Mouse (Mus musculus) spleen, embryonic (tissue): ENCODE measurements around the gene Pofut2.

Experiments
- CTCF ChIA-PET: fragments of 350-600 bp; sonication (Branson Sonifier 250); formaldehyde crosslinking; loops from one replicate; lab custom pipeline; 2022; lab: Charles Lee

The Pofut2 gene

DNA sequence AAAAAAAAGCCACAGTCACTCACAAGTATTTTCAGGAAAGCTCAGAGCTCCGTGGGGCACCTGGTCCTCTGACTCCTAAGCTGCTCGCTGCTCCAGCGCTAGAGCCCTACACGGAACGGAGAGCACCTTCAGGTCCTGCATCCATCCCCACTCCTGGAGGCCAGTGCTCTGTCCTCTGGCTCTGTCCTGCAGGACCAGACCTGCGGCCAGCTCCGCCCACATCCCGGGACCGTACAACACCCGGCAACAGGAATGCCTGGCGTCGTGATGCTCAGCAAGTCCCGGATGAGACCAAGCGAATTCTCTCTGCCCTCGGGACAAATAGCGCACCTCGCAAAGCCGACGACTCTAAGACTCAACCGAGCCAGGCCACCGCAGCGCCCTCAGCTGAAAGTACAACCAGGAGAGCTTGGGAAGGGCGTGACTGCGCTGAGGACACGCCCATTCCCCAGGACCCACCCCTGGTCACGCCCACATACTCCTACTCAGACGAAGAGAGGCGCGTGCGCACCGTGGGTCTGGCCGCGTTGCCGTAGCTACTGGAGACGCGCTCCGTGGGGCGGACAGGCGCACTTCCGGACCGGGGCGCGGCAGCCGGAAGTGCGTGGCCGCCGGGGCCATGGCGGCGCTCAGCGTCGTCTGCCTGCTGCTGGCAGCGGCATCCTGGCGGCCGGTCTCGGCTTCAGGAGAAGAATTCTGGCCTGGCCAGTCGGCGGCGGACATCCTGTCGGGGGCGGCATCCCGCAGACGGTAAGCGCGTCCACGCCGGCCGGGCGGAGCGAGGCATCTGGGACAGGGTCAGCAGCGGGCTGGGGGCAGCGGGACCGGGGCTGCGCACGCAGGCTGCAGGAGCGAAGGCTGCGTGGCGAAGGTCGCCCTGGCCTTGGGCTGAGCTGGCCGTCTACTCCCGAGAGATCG, at the start of gene Pofut2:
Pofut2 (plus strand) TSS at position 515 of the 918 bp plus-strand sequence.
- CTCF ChIA-PET = interaction anchor here (0.8 kb wide), 1 partner anchor 258 kb away, joined by 3 read pairs; no protein-coding TSS in a partner anchor

DNA sequence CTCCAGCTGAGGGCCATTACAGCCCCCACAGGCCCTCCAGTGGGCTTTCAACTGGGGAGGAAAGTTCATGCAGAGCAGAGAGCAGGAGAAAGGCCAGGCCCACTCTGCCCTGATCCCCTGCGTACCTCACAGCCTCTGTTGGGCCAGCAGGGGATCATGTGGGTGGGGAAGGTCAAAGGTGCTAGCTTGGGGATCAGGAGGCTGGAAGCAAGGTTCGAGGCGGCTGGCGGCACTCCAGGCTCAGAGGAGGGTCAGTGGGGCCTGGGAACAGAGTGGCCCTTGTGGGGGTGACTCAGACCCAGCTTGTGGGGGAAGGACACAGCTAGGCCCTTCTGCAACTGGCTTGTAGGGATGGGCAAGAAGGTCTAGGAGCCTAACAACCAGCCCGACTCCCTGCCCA, 49.8 kb upstream of the Pofut2 start:
- CTCF ChIA-PET = no interaction called here

DNA sequence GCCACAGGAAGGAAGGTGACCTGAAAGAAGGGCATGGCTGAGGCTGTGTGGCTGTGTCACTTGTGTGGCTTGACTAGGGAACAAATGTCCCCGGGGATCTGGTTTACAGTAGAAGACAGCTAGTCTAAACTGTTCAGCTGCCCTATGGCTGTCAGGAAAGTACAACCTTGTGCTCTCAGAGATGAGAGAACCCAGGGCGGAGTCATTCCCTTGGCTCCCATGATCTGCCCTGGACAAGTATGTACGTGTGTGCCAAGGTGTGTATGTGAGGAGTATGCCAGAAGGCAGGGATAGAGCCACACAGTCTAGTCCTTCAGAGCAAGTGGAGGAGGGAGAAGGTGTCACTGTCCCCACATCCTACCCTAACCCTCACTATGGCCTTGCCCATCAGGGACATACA, 48.4 kb upstream of the Pofut2 start:
- CTCF ChIA-PET = no interaction called here

DNA sequence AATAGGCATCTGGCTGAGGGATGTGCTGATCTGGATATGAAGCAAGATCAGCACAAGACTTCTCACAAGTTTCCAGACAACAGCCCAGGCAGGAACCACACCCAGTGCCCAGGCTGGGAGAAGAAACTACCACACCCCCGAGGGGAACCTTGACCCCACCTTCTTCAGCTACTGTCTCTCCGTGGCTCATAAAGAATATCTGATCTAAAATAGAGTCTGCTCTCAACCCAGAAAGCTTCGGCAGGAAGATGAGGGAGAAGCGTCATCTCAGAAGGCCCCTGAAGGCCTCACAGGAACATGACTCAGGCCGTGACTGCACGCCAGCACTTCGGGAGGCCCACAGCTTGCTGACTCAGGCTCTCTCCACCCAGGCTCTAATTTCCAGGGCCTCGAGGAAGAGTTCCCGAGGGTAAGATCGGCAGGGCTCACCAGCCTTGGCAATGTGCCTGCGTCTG, 47.9 kb upstream of the Pofut2 start:
- CTCF ChIA-PET = no interaction called here

DNA sequence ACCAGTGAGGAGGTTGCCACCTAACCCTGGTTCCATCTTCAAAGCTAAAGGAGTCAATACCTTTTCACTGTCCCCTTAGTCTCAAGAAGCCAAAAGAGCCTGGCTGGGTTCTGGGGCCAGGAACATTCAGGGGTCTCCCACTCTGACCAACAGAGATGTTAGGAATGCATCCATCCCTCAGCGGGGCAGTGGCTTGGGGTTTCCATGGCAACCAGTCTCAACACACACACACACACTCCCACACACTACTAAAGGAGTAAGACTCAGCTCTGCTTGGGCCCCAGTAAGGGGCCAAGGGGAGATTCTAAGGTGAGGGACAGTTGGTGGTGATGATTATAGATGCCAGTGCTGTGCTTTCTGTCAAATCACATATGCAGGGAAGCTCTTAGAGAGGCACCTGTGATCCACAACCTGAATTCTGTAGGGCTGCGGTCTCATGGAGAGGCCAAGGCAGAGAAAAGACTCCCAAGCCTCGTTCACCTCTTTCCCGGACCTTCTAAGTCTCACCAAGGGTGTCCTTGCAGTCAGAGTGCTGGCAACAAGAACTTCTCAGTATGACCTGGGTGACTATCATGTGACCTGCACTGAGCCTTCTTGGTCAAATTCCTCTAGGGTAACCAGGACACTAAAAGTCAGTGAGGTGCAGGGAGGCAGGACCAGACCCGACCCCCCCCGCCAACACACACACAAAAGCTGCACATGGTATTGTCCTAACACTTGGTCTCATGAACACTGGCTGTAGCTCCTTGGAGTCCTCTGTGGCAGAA, 46.5 kb upstream of the Pofut2 start:
- CTCF ChIA-PET = no interaction called here

DNA sequence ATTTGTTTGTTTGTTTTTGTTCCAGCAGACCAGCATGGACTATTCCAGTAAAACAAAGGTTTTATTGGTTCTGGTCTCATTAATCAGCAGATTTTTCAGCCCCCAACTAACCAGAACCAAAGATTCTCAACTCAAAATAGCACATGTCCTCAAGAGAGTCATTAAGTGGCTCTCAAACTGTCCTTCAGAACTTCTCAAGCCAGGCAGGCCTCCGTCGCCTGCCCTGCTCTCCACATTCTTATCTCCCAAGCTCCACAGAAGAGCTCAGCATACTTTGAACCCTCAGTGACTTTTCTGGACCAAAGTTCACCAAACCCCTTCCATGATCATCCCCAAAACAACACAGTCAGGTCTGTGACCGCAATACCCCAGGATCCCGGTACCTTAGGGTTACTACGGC, 45.5 kb upstream of the Pofut2 start:
- CTCF ChIA-PET = no interaction called here

DNA sequence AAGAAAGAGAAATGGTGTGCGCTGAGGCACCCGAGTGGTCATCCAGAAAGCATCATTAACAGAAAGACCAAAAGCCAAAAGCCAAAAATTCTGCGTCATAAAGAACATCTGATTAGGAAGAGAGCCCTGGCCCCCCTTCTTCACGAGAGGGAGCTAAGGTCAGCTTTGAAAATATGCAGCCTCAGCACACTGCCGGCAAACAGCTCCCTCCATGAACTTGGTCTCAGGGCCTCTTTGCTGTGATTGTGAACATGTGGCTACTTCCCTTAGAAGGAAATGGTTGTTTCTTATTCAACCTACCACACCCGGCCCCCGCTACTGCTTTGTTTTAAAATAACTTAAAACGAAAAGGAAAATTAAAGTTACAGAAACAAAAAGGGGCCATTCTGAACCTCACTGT, 44.4 kb upstream of the Pofut2 start:
- CTCF ChIA-PET = no interaction called here

DNA sequence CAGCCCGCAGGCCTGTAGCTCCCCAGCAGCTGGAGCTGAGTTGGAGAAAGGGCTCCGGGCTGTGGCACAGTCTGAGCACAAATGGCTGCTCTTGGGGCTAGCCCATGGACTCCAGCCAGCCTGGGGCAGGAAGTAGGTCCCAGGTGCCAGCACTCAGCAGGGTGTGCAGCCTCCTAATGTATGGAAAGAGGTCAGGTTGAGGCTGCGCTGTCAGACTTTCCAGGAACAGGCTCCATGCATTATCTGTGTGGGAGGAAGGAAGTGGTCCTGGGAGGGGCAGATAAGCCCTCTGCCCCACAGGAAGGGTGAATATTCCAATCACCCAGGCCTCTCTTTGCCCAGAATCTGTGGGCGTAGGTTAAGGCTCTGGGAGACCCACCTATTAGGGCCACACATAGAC, 43.4 kb upstream of the Pofut2 start:
- CTCF ChIA-PET = no interaction called here

DNA sequence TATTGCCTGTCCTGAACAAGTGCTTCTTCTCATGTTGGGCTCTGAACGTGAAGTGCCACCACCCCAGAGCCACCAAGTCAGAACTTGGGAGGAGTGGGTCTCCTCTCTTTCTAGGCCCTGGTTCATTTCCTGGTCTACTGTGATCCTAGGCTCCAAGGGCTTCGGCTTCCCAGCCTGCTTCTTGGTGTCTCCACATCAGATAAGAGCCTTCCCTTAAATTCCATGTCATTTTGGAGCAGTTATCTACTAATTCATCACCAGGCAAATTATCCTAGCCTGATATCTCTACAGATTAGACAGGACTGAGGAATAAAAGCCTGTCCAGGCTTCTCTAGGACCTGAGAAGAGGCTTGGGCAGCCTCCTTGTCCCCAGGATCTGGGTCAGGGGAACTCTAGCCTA, 42.7 kb upstream of the Pofut2 start:
- CTCF ChIA-PET = no interaction called here

DNA sequence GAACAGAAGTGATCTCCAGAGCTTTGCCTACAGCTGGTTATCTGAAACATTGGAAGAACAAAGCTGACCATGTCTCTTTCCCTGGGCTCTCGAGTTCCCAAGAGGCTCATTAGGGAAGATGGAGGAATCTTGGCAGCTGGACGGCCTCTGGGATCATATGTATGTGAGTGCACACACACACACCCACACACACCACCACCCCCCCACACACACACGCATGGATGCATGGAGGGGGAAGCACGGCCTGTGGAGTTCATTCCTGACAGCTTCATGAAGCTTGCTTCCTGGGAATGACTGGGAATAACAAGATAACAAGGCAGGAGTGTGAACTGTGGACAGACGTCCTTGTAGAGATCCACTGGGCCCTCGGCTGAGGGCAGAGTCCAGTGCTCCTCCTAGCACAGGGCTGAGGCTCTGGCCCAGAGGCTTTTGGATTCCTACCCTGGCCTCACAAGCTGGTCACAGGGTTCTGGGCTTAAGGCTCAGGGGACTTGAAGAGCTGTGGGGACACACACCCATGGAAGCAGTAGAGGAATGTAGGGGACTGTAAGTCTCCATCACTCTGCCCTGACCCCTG, 41.8 kb upstream of the Pofut2 start:
- CTCF ChIA-PET = no interaction called here

DNA sequence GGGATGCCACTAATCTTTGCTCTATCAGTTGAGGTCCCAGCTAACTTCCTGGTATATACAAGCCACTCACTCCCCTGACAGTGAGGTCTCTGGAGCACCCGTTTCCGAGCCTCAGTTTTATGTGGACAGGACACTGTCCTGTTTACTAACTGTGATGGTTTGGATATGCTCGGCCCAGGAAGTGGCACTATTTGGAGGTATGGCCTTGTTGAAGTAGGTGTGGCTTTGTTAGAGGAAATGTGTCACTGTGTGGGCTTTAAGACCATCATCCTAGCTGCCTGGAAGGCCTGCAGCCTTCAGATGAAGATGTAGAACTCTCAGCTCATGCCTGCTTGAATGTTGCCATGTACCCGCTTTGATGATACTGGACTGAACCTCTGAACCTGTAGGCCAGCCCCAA, 41.0 kb upstream of the Pofut2 start:
- CTCF ChIA-PET = no interaction called here

DNA sequence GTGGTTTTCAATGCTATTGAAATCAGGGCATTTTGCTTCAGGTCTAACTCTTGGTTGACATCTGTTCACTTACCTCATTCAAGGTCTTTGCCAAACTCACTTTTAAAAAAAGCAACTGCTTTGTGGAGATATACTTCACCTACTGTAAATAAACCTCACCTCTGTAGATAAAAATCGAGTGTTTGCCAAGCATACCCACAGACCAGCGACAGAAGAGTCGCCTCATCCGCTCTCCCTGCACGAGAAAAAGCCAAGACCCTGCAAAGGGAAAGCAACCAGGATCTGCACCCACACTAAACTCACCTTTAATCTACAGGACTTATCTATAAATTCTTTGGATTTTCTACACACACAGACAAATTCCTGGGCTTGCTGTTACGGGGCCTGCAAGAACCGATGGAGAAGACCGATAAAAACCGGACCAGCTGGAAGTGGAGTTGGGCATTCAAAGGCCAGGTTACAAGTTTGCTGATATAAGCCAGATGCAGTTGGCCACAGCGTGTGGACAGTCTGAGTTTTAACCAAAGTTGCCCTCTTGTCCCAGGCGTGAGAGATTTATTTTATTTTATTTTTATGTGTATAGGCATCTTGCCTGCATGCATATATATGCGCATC, 39.5 kb upstream of the Pofut2 start:
- CTCF ChIA-PET = no interaction called here

DNA sequence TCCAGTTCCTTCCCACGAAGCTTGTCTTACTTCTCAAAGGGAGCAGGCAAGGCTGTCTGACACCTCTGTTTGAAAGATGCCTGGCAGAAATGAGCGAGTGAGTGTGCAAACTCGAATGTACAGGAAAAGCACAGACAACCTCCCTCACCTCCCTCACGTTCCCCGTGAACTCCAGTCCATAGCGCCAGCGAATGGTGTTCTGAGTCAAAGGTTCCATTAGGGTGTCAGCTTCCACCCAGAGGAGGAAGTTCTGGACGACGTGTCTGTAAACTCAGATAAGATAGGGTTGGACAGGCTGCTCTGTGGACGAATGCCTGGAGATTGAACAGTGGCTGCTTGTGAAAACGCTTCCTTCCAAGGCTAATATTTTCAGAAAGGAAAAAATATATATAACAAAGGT, 37.9 kb upstream of the Pofut2 start:
- CTCF ChIA-PET = no interaction called here

DNA sequence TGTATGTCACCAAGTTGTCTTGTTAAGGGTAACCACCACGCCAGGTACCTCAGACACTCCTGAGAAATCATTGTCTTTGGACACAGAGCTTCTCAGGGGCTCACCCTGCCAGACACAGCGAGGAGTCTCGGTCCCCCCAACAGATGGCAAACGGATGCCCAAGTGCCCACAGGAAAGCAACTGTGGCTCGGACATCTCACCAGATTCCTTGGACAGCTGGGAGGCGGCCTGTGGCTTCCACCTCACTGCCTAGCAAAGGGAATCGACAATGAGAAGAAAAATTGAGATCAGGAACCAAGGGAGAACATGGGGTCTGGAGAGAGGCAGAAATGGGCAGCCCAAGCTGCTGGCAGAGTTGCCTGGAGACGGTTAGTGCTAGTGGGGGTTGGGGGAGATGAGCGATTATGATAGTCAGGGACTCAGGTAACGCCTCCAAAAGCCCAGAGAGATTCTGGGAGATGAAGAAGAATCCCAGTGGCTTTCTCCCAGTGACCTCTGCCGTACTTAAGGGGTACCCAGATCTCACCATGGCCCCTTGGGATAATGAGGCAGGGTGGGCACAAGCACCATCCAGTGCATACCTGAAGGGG, 36.0 kb upstream of the Pofut2 start:
- CTCF ChIA-PET = no interaction called here

DNA sequence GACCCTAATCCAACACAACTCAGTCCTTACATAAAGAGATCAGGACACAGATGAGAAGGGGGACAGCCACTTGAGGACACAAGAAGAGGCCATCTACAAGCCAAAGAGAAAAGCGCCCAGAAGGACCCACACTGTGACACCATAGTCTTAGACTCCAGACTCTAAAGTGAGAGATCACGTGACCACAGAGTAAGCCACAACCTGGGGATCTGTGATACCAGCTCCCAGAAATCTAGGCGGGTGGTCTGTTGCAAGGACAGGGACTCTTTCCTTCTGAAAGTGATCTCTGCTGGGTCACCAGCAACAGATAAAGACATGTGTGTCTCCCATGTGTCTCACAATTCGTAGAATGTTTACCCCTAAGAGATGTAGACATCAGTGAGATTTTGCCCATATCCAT, 34.6 kb upstream of the Pofut2 start:
- CTCF ChIA-PET = no interaction called here

DNA sequence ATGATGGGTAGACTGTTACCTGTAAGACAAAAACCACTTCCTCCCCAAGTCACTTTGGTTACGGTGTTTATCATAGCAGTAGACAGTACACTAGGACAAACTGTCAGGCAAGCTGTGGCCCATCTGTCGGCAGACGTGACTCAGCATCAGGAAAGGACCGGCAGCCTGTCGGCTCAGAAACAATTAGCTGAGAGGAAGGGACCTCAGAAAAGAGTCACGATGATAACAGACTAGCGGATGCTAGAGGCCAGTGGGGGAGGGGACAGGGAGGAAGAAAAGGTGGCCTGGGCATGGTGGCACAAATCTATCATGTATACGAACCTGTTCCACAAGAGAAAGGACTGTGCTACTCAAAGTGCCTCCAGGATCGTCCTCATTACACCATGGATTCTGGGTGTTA, 33.6 kb upstream of the Pofut2 start:
- CTCF ChIA-PET = no interaction called here

DNA sequence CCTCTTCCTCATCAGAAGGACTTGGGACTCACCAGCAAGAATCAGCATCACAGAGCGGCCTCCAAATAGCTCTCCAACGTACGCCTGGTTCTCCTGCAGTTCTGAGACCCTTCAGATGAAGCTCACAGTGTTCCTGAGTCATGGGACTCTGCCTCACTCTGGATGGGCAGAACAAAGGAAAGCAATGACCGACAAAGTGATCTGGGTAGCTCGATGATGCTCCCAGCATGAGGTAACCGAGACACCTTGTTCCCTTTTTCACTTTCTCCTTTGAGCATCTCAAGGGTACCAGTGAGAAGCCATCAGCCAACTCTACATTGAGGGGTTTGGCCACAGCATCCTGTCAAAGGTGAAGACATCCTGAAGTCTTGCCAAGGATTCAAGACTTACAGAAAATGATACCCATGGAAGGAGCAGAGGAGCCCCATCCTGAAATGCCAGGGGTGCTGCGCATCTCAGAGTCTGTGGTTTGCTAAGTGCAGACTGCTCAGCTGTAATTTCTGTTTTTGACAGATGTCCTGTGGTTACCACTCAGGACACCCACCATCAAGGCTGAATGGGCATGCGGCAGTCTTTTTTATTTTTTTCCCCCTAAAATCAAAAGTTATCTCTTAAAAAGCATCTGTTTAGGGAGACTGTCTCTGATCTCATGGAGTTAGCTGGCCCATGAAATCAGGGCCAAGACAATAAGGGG, 32.9 kb upstream of the Pofut2 start:
- CTCF ChIA-PET = no interaction called here

DNA sequence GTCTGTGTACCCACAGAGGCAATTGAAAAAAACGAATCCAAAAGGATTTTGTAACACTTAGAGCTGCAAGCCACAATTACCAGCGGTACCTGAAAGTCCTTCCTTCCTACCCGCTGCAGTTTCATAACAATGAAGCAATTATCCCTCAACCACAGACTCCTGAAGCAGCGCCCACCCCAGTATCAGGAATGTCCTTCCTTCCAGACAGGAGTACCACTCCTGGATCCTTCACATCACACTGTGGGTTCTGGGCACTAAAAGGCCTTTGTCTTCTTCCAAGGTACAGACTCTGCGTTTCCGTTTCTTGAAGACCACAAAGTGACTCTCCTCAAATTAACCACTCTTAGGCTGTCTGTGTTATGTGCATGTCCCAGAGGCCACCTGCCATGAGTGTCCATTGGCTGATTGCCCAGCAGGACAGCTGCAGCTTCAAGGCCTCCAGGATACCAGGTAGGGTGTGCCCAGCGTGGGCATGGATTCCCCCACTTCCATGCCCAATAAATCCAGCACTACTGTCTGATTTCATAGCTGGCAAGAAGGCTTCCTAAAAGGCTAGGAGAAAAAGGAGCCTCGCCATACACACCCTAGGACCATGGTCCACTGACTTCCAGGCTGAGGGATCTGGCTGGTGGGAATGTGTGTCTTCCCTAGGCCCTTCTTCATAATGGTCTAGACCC, 32.2 kb upstream of the Pofut2 start:
- CTCF ChIA-PET = no interaction called here

DNA sequence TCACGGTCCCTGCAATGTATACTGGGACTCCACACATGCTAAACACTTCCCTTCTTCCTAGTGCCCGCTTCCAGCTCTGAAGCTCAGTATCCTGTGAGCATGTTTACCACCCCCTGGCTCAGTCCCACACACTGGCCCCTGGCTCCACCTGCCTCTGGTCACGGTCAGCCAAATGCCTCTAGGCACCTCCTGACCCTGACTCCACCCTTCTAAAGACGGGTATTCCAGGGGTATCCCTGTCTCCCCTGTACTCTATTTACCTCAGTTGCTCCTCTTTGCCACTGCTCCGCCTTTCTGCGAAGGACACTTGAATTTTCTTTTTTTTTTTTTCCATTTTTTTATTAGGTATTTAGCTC, 31.7 kb upstream of the Pofut2 start:
- CTCF ChIA-PET = no interaction called here
